Mouse (Mus musculus): Measurements from ENCODE around the gene Cep97.
"Not testable (repeated sequence)": the region's sequence is repeated elsewhere in the genome, so short reads cannot be mapped to it uniquely, and the experiment has no call there.

The Cep97 gene

DNA sequence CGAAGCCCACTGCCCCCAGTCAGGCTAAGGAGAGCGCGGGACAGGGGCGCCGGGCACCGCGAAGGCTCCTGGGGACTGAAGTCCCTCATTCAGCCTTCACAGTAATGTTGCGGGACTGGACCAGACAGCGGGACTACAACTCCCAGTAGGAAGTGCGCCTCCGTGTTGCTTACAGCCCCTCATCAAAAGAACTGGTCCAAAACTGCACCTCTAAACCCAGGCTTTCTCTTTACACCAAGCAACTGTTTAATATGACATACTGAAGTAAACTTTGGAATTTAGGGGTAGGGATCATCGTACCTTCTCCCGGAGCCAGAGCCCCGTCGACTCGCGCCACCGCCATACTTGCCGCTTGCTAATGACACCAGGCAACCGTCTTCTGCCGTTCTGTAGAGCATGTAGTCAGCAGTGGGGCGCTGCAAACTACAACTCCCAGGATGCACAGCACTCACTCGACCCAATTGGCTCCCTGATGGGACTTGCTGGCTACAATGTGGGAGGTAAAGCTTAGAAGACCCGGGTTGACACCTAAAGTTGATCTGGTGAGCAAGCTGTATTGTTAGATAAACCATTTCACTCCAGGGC is at the start of gene Cep97:
Gene Cep97, minus strand, starts transcription at position 403 of the 585 bp plus-strand sequence.
- DNase-seq (ENCODE audit: low spot score in 2 of 2): peak; percentile 84 to 93

DNA sequence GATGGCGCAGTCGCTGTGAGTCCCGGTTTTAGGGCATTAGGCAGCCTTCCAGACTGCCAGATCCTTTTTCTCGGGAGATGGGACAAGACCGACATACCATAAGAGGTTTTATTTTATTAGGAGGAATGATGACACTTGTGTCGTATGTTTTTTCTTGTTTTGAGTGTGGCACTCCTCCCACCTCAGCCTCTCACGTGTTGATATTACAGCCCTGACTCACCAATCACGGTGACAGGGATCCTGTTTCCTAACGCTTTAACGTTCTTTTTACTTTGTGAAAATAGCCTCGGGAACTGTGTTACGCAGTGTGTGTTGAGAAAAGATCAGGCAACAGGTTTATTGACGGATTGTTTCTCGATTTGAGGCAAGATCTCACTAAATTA is 40.2 kb upstream of the Cep97 start:
- peak in 1 of 2 experiments; percentile 38 for DNase-seq (ENCODE audit: low spot score in 2 of 2)

DNA sequence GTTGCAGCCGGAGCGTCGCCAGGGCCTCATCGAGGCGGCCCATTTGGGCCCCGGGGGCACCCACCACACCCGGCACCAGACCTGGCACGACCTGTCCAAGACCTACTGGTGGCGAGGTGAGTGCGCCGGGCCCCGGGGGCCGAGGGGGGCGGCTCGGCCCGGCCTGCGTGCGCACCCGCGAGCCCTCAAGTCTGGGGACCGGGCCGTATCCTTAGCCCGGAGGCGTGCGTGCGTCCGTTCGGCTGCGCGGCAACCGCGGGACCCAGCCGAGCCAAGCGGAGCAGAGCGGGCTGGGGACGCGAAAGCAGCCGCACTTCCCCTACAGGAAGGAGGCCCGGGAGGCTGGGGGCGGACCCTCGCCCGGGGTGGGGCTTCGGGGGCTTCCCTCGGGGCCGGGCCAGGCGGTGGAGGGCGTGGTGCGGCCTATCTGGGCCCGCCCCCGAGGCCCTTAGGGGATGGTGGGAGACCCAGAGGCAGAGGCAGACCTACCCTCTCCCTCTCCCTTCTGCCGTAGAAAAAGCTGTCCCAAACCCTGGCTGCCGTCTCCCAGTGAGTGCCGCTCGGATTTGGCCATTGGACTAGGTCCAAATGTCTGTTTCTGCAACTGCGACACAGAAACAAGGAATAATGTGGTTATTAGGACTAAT is 39.7 kb upstream of the Cep97 start:
- peak; percentile 83 to 90 for DNase-seq (ENCODE audit: low spot score in 2 of 2)

DNA sequence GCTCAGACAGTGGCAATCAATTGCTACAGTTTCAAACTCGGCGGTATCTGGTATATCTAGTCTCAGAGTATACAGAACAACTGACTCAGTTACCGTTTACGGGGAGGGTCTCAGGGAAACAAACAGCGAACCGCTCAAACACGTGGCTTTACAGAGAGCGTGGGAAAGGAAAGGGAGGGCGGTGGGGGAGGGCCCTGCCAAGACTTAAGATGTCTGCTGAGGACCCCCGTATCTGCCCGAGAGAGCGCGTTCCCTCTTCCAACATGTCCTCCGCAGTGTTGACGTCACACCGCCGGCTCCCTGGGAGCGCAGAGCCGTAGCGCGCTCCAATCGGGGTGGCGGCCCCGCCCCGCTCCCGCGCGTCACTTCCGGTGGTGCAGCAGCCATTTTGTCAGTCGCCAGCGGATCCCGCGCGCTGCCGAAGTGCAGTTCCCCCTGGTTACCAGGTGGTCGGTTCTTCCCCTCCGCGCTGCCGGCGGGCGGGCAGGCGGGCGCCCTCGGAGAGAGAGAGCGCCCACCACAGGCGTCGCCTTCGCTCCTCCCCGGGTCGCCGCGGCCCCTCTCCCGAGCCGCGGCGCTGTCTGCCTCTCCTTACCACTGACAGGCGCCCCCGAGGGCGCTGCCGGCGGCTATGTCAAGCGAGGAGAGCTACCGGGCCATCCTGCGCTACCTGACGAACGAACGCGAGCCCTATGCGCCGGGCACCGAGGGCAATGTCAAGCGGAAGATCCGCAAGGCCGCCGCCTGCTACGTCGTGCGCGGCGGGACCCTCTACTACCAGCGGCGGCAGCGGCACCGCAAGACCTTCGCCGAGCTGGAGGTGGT is 39.0 kb upstream of the Cep97 start, which contains the start of gene Zbtb11:
Gene Zbtb11, plus strand, starts transcription at position 453 of the 825 bp plus-strand sequence.
- DNase-seq (ENCODE audit: low spot score in 2 of 2): peak; percentile 98 to 100

DNA sequence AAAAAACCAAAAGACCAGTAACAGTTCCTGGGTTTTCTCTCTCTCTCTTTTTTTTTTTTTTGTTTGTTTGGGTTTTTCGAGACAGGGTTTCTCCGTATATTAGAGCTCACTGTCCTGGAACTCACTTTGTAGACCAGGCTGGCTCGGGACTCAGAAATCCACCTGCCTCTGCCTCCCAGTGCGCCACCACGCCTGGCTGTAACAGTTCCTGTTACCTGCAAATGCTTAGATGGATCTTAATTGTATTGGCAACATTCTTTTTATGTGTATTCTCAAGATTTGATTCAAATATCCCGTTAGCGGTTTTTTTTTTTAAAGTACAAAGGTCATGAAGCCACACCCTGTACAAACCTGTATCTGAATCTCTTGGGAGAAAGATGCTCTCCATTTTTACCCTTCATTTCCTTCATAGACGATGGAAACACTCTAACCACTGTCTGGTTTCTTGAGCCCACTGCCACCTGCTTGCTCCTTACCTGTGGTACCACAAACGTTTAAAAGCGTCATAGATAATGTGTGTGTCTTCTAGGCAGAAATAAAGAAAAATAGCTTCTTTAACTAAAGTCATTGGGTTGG is 38.1 kb upstream of the Cep97 start:
- DNase-seq (ENCODE audit: low spot score in 2 of 2): no peak

DNA sequence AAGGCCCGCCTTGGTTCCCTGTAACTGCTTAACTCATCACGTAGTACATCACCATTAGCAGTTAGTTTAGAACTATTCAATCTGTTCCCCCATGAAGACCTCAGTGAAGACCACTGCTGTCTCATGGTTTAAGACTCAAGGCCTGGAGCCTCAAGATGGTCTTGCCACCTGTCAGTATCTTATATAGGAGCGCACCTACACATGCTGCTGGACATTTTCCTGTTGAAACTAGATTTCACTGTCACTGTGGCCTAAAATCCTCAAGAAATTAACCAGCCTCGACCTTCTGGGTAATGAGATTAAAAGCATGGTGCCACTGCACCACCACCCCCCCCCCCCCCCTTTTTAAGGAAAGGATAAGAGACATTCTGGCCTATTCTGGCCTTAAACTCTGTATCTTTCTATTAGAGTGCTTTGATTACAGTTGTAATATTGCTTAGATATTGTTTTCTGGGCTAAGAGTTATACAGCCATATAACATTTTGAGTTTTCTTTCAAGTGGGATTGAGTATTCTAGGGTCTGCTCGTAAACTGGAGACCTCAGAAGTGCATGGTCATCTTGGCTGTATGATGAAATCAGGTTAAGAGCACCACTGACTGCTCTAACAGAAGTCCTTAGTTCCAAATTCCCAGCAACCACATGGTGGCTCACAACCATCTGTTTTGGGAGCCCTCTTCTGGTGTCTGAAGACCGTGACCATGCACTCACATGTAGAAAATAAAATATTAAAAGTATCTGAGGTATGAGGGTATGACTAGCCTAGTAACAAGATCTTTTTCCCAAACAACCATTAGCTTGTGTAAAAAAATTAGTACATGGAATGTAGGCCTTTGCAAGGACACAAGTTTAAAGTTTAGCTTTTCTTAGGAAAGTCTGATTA is 37.3 kb upstream of the Cep97 start:
- no peak for DNase-seq (ENCODE audit: low spot score in 2 of 2)

DNA sequence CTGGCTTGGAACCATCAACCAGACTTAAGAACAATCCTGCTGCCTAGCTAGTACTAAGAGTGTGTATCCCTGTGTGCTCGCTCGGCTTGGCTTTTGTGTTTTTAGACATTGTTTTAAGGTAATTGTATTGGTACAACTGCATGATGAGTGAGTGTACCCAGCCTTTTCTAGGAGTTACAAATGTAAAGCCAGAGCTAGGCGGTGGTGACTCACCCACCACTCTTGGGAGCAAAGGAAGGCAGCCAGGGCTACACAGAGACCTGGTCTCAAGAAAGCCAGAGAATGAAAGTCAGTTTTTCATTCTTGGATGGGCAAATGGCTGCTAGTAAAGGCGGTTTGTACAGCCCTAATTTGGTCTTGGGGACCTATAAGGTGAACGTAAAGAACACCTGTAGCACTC is 35.8 kb upstream of the Cep97 start:
- DNase-seq (ENCODE audit: low spot score in 2 of 2): no peak

DNA sequence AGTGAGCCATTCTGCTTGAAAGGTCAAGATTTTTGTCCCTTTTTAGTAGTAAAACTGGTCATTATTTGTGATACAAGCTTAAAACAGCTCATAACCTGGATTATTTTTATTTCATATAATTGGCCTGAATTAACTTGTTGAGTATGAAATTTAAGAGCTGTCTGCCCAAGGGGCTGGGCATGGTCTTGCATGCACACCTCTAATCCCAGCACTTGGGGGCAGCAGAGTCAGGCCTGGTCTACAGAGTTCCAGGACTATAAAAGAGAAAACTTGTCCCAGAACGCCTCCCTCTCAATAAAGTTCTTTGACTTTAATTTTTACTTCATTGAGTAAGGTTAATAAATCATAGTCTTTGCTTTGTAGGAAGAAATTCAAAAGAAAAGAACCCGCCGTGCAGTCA is 34.5 kb upstream of the Cep97 start:
- DNase-seq (ENCODE audit: low spot score in 2 of 2): peak in 1 of 2 experiments; percentile 67

DNA sequence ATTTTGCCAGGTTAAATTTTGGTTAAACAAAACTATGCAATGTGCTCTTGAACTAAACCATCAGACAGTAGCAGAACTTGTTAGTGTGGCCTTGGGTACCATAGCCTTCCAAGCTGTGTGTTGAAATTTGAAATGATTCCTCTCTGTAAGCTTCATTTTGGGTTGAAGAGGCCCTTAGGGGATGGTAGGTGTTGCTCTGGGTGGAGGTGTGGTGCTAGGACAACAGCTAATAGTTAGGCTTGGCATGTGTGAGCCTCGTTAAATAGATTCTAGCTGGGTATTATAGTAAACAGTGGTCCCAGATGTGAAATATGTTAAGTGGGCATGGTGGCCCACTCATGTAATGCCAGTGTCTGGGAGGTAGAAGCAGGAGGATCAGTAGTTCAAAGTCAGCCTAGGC is 32.6 kb upstream of the Cep97 start:
- DNase-seq (ENCODE audit: low spot score in 2 of 2): no peak

DNA sequence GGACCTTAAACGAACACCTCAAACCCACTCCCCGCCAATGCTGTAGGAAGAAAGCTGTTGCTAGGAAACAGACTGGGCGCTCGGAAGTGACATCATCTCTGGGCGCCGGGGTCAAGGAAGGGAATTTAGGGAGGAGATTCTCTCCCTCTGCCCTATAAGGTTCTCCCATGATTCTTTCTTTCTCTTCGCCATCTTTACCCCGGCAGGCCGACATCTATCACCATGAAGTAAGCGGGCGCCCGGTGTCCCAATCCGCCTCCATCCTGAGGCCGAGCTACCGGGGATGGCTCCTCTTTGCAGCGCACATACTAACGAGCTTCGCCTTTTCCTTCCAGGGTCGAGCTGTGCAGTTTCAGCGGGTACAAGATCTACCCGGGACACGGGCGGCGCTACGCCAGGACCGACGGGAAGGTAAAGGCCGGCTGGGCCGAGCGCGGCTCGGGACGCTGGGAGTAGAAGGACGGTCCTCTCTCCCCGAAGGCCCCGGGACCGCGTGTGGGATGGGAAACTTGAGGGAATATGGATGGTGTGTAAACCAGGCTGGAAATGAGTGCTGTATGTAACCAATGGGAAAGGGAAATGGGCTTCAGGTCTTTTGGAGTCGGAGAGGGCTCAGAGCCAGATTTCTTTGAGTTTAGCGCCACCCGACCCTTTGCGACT is 31.7 kb upstream of the Cep97 start, which contains the start of gene Rpl24:
Gene Rpl24, plus strand, starts transcription at position 64 of the 660 bp plus-strand sequence.
- peak; percentile 90 to 96 for DNase-seq (ENCODE audit: low spot score in 2 of 2)

DNA sequence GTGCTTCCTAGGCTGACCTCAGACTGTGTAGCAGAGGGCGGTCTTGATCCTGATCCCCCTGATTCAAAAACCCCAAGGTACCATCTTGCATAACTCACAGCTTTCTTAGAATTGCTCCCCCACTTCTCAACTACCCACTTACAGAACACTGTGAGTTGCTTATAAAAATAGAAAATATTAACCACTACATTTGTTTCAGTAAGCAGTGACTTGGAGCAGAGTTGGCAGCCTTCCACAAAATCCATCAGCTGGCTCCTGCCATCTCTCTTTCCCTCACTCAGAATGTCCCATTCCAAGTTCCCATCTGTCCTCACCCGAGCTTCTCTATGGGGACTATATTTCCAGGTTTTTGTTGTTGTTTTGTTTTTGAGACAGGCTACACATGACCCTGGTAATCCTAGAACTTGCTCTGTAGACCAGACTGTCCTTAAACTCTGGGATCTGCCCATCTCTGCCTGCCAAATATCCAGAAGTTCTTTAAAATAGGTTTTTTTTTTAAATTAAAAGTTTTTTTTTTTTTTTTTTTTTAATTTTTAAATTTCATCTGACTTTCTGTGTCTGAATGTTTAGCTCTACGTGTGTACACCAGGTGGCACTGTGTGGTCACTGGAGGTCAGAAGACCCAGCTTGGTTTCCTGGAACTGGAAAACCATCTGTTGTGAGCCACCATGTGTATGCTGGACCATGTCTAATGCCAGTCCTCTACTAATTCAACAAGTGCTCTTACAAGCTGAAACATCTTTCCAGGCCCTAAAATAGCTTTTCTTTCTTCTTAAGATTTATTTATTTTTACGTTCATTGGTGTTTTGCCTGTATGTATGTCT is 29.7 kb upstream of the Cep97 start:
- DNase-seq (ENCODE audit: low spot score in 2 of 2): peak in 1 of 2 experiments; percentile 67

DNA sequence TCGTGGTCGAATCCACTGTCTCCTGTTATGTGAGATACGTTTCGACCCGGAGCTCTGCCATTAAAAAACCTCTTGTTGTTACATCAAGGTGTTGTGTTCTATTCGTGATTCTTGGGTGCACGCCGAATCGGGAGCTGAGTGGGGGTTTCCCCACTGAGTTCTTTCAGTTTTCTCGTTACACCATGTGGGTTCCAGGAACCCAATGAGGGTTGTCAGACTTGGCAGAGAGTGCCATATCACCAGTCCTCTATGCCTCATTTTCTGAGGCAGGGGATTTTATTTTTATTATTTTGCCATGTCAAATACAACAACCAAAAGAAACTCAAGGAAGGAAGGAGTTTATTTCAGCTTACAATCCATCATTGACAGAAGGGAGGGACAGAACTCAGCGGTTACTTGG is 28.4 kb upstream of the Cep97 start:
- not testable (repeated sequence) for DNase-seq (ENCODE audit: low spot score in 2 of 2)

DNA sequence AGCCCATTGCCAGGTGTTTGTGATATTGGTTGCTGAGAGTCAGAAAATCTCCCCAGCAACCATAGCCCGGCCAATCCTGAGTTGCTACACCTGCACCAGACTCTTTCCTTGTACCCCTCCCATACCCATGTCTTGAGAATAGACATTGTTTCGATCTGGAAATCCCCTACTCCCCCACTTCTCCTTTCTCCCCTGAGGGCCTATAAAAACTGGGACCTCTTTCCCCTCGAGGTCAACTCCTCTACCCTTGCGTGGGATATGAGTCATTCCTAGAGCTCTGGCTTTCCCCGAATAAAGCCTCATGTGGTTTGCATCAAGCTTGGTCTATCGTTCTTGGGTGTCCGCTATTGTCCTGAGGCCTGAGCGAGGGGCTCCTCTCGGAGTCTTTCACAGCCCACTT is 19.5 kb upstream of the Cep97 start:
- not testable (repeated sequence) for DNase-seq (ENCODE audit: low spot score in 2 of 2)

DNA sequence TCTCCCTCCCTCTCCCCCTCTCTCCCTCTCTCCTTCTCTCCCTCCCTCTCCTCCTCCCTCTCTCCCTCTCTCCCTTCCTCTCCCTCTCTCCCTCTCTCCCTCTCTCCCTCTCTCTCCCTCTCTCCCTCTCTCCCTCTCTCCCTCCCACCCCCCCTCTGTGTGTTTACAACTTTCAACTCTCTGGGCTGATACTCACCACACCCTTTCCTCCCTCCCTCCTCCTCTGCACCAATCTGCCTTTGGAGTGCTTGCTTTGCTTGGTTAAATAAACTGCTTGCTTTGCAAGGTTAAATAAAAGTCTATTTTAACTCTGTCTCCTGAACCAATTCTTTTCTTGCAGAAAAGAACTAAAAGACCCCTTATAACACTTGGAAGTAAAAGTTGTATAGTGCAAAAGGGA is 18.1 kb upstream of the Cep97 start:
- DNase-seq (ENCODE audit: low spot score in 2 of 2): no peak

DNA sequence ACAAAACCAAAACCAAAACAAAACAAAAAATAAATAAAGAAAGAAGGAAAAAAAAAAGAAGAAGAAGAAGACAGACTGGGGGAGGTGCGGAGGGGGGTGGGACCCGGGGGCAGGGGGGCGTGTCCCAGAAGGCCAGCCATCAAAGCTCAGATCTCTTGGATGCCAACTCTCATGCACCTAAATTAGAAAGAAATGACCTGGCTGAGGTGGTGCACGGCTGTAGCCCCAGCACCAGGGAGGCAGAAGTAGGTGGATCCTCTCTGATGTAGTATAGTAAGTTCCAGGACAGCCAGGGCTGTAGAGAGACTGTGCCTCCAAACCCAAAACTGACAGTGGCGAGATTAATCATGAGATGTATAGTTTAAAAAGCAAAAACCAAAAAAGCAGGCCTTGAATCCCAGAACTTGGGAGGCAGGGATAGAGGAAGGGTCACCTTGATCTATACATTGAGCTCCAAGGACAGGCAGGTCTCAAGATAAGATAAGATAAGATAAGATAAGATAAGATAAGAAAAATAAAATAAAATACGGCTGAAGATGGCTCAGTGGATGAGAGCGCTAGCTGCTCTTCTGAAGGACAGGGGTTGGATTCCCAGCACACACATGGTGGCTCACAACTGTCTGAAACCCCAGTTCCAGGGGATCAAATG is 17.1 kb upstream of the Cep97 start:
- no peak for DNase-seq (ENCODE audit: low spot score in 2 of 2)

DNA sequence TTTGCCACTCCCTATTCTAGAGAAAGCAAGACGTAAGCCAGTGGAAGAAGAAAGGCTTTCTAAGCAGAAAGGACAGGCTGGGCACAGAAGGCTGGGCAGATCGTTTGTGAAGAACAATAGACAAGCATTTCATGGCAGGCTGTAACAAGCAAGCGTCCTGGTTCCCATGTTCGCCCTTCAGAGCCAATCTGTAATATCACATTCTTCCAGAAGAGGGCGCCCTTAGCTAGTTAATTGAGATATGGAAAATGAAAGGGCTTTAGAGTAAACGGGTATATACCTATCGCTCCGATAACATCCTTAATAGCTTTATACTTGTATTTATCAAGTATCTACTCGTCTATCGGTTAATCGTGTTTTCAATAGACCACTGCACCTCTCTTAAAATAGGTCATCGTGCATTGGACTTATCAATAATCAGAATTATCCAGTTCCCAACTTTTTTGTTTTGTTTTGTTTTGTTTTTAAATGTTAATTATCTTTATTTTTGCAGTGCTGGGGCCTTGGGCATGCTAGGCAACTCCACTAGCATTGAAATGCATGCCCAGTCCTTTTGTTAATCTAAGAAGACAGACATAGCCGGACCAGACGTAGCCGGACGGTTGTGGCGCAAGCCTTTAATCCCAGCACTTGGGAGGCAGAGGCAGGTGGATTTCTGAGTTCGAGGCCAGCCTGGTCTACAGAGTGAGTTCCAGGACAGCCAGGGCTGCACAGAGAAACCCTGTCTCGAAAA is 16.5 kb upstream of the Cep97 start:
- DNase-seq (ENCODE audit: low spot score in 2 of 2): peak; percentile 77 to 88

DNA sequence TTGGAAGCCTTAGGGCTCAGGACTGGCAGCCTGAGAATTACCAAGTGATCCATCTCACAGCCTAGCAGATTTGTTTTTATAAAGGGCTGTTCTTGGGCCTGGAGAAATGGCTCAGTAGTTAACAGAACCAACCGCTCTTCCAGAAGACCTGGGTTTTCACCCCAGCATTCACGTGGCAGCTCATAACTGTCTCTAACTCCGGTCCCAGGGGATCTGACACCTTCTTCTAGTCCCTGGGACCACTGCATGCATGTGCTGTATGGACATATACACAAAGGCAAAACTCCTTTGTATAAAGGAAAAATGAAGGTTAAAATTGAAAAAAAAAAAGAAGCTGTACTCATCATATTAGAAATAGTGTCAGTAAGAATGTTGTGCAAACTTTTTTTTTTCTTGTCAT is 15.8 kb upstream of the Cep97 start:
- DNase-seq (ENCODE audit: low spot score in 2 of 2): no peak

DNA sequence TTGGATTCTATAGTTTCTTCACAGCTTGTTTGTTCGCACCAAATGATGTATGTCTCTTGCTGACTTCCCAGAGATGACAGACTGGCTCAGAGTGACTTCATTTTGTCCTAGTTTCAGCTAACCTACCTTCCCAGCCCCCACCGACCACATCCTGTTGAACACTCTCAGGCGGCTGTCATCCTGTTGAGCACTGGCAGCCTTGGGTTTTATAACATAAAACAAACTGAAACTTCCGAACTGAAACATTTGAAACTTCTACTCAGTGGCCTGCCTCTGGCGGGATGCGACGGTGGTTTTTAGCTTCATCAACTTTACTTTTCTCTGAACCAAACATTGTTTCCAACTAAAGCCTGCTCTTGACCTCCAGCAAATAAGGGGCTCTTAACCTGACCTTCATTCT is 14.3 kb upstream of the Cep97 start:
- DNase-seq (ENCODE audit: low spot score in 2 of 2): peak in 1 of 2 experiments; percentile 83

Measured in spleen, postnatal 10 days (tissue).